Comparison of ENCODE assay signal across 17 mouse cellular contexts in genomic region chr9:57968783-57969542, GRCm38 (mm10). TPM values are rescaled to one million over a fixed set of nuclear protein-coding genes. Genes with fewer than 3 reads are reported as not detected.
DNase-seq lines count a peak whose midpoint lies in the region; ATAC-seq and TF ChIP-seq lines count a peak whose summit lies in the region.
"Had no signal": no experiment of that assay in that cellular context is flagged by ENCODE, and none has a peak within 500 bp of the region (broad histone marks: within the 10 kb centered on the region; RNA-seq: fewer than 3 reads in every experiment).

No protein-coding gene starts in this region.

- DNase-seq in heart, postnatal 25 days (ENCODE audit: low spot score), result no peak
- peak; percentile 25 for DNase-seq in thymus, adult 2 months
- no peak for DNase-seq in thymus, postnatal 25 days
- peak; percentile 49 for DNase-seq in yolk sac, embryonic 10.5 days (ENCODE audit: low spot score)
- DNase-seq in stomach, postnatal 0 days (ENCODE audit: low spot score), result no peak
- no peak for DNase-seq in gastrocnemius, postnatal 25 days
- DNase-seq: cerebellum, adult 11 months; kidney, adult 8-10 months; lung, postnatal 14 days; midbrain, embryonic 14.5 days had no signal

- no peaks in the 10 kb centered on the region for H3K9me3 ChIP-seq in heart, embryonic 16.5 days (replicated peaks; ENCODE audit: control insufficient read depth, low read length)
- no peaks in the 10 kb centered on the region for H3K9me3 ChIP-seq in stomach, postnatal 0 days (ENCODE audit: control insufficient read depth, low read length)
- H3K9me3 ChIP-seq: embryonic facial prominence, embryonic 12.5 days; hindbrain, embryonic 13.5 days; limb, embryonic 13.5 days; liver, embryonic 15.5 days had no signal

- H3K4me2 ChIP-seq in heart, embryonic 16.5 days (ENCODE audit: low read depth, low read length), result no peak overlapping the region
- no peak overlapping the region for H3K4me2 ChIP-seq in stomach, postnatal 0 days (replicated peaks; ENCODE audit: low read depth)
- H3K4me2 ChIP-seq: embryonic facial prominence, embryonic 12.5 days; hindbrain, embryonic 13.5 days; limb, embryonic 13.5 days; liver, embryonic 15.5 days had no signal

- no peak for TF ChIP-seq POLR2A in thymus, adult 2 months (IDR thresholded peaks at IDR 0.05; ENCODE audit: control insufficient read depth, extremely low read depth, insufficient read depth, low read length, poor library complexity)

- no peak for TF ChIP-seq EP300 in stomach, postnatal 0 days (optimal IDR thresholded peaks at IDR 0.05)

- intact Hi-C loops in heart, postnatal 25 days (cut with DNase I), result no loop called here

- no peak overlapping the region for H3K9ac ChIP-seq in heart, embryonic 16.5 days (ENCODE audit: low read length)
- H3K9ac ChIP-seq in stomach, postnatal 0 days (ENCODE audit: low read length), result no peak overlapping the region
- H3K9ac ChIP-seq: embryonic facial prominence, embryonic 12.5 days; hindbrain, embryonic 13.5 days; limb, embryonic 13.5 days; liver, embryonic 15.5 days had no signal

- ATAC-seq in heart, embryonic 16.5 days (replicated peaks; ENCODE audit: extremely low read depth, insufficient read depth, low FRiP score), result no peak
- no peak for ATAC-seq in stomach, postnatal 0 days (ENCODE audit: low FRiP score, low TSS enrichment)

- TF ChIP-seq CTCF in thymus, adult 2 months (IDR thresholded peaks at IDR 0.05; ENCODE audit: borderline replicate concordance, control insufficient read depth, extremely low read depth, insufficient read depth, low read length, poor library complexity), result no peak
- TF ChIP-seq CTCF in stomach, postnatal 0 days (IDR thresholded peaks at IDR 0.05; ENCODE audit: low read depth), result no peak

- H3K36me3 ChIP-seq in heart, embryonic 16.5 days (ENCODE audit: control insufficient read depth, insufficient read depth), result no peaks in the 10 kb centered on the region
- no peaks in the 10 kb centered on the region for H3K36me3 ChIP-seq in thymus, adult 2 months (ENCODE audit: control insufficient read depth, insufficient read depth, low read length)
- H3K36me3 ChIP-seq in stomach, postnatal 0 days (ENCODE audit: control insufficient read depth, insufficient read depth, low read length), result no peaks in the 10 kb centered on the region
- H3K36me3 ChIP-seq: embryonic facial prominence, embryonic 12.5 days; hindbrain, embryonic 13.5 days; limb, embryonic 13.5 days; liver, embryonic 15.5 days had no signal

- 90% methylated on average over 8 of the region's 8 CpGs for WGBS in heart, embryonic 16.5 days
- 86% methylated on average over 8 of the region's 8 CpGs for WGBS in thymus, adult 2 months
- 90% methylated on average over 8 of the region's 8 CpGs for WGBS in stomach, postnatal 0 days

- H3K27me3 ChIP-seq in heart, embryonic 16.5 days (ENCODE audit: control insufficient read depth, insufficient read depth, low read length), result no peaks in the 10 kb centered on the region
- no peaks in the 10 kb centered on the region for H3K27me3 ChIP-seq in thymus, adult 2 months (ENCODE audit: control insufficient read depth, insufficient read depth, low read length)
- no peaks in the 10 kb centered on the region for H3K27me3 ChIP-seq in stomach, postnatal 0 days (ENCODE audit: control insufficient read depth, insufficient read depth, low read length)
- H3K27me3 ChIP-seq: hindbrain, embryonic 13.5 days; limb, embryonic 13.5 days; liver, embryonic 15.5 days had no signal

- peak overlapping the region; percentile 40; the same call in 1 of the 2 replicates for H3K27ac ChIP-seq in heart, embryonic 16.5 days (ENCODE audit: low read length)
- H3K27ac ChIP-seq in thymus, adult 2 months (ENCODE audit: control insufficient read depth, insufficient read depth, low read length), result peak overlapping the region; percentile 96
- H3K27ac ChIP-seq in brown adipose tissue, adult 24 weeks (replicated peaks; ENCODE audit: low read depth, low read length), result peak overlapping the region; percentile 98
- no peak overlapping the region; the same call in 1 of the 2 replicates for H3K27ac ChIP-seq in stomach, postnatal 0 days (replicated peaks)
- H3K27ac ChIP-seq: embryonic facial prominence, embryonic 12.5 days; limb, embryonic 13.5 days; liver, embryonic 15.5 days had no signal

- peaks cover 40% of the 10 kb centered on the region for H3K4me1 ChIP-seq in heart, embryonic 16.5 days (ENCODE audit: control insufficient read depth, insufficient read depth, low read length)
- H3K4me1 ChIP-seq in thymus, adult 2 months (replicated peaks; ENCODE audit: control insufficient read depth, insufficient read depth, low read length), result peaks cover 78% of the 10 kb centered on the region
- peaks cover 71% of the 10 kb centered on the region for H3K4me1 ChIP-seq in brown adipose tissue, adult 24 weeks (ENCODE audit: control insufficient read depth, insufficient read depth, insufficient read length, low read length)
- H3K4me1 ChIP-seq in stomach, postnatal 0 days (replicated peaks; ENCODE audit: control insufficient read depth, insufficient read depth), result peaks cover 5% of the 10 kb centered on the region; the same call in 1 of the 2 replicates

- no peak overlapping the region for H3K4me3 ChIP-seq in heart, embryonic 16.5 days (ENCODE audit: low read length)
- H3K4me3 ChIP-seq in thymus, adult 2 months (ENCODE audit: control insufficient read depth, insufficient read depth, low read length), result no peak overlapping the region
- no peak overlapping the region for H3K4me3 ChIP-seq in brown adipose tissue, adult 24 weeks (ENCODE audit: insufficient read depth, low read depth, low read length)
- no peak overlapping the region for H3K4me3 ChIP-seq in stomach, postnatal 0 days (ENCODE audit: low read depth, low read length)
- H3K4me3 ChIP-seq: embryonic facial prominence, embryonic 12.5 days; hindbrain, embryonic 13.5 days; limb, embryonic 13.5 days; liver, embryonic 15.5 days had no signal

RNA-seq across cellular contexts. Expression of gene Sema7a, which starts 29.1 kb away (rescaled TPM):
- 0.60 and 1.4 TPM in 2 replicates for polyA plus RNA-seq in heart, embryonic 16.5 days (2015; fragmentation: Nextera tagmentation; extraction: Ambion mirVana)
- 10 to 100 TPM; 18.8 to 28.5 TPM for total RNA-seq in heart, postnatal 25 days (2021)
- polyA plus RNA-seq in thymus, adult 2 months (2012; rRNA removed), result 81.6 and 85.6 TPM in 2 replicates
- polyA plus RNA-seq in brown adipose tissue, adult 24 weeks (2012; ENCODE audit: insufficient read depth, insufficient read length, missing spikeins), result 2.8 and 6.0 TPM in 2 replicates
- 0.68 and 1.0 TPM in 2 replicates for polyA plus RNA-seq in stomach, postnatal 0 days (2015; fragmentation: Nextera tagmentation; extraction: Ambion mirVana)
- 1 to 10 TPM; 8.8 to 9.8 TPM for total RNA-seq in gastrocnemius, postnatal 25 days (2021)
- polyA plus RNA-seq: liver, embryonic 15.5 days had no signal

RNA-seq across cellular contexts. Expression of gene Cyp11a1, which starts 37.2 kb away (rescaled TPM):
- 0.32 and 0.33 TPM in 2 replicates for polyA plus RNA-seq in heart, embryonic 16.5 days (2015; fragmentation: Nextera tagmentation; extraction: Ambion mirVana)
- not detected for total RNA-seq in heart, postnatal 25 days (2021)
- polyA plus RNA-seq in thymus, adult 2 months (2012; rRNA removed), result 0.84 and 1.3 TPM in 2 replicates
- not detected in 2 replicates for polyA plus RNA-seq in brown adipose tissue, adult 24 weeks (2012; ENCODE audit: insufficient read depth, insufficient read length, missing spikeins)
- 0.98 and 1.0 TPM in 2 replicates for polyA plus RNA-seq in stomach, postnatal 0 days (2015; fragmentation: Nextera tagmentation; extraction: Ambion mirVana)
- under 1 TPM; 0.15 to 0.32 TPM for total RNA-seq in gastrocnemius, postnatal 25 days (2021)
- total RNA-seq: common myeloid progenitor, adult 5-6 weeks had no signal

RNA-seq across cellular contexts. Expression of gene Ubl7, which starts 58.2 kb away (rescaled TPM):
- 110 and 113 TPM in 2 replicates for polyA plus RNA-seq in heart, embryonic 16.5 days (2015; fragmentation: Nextera tagmentation; extraction: Ambion mirVana)
- 10 to 100 TPM; 70.8 to 80.1 TPM for total RNA-seq in heart, postnatal 25 days (2021)
- 182 and 201 TPM in 2 replicates for polyA plus RNA-seq in thymus, adult 2 months (2012; rRNA removed)
- 67.3 and 71.9 TPM in 2 replicates for polyA plus RNA-seq in brown adipose tissue, adult 24 weeks (2012; ENCODE audit: insufficient read depth, insufficient read length, missing spikeins)
- 93.1 and 94.6 TPM in 2 replicates for polyA plus RNA-seq in stomach, postnatal 0 days (2015; fragmentation: Nextera tagmentation; extraction: Ambion mirVana)
- total RNA-seq in gastrocnemius, postnatal 25 days (2021), result 10 to 100 TPM; 62.2 to 63.6 TPM

Comparison
In these comparisons a context has a peak if more than half of its experiments do, and no peak if none do; other contexts are left out.
1. DNase-seq: peak in thymus, adult 2 months (single experiment) and yolk sac, embryonic 10.5 days (single experiment); none in heart, postnatal 25 days (single experiment), thymus, postnatal 25 days (single experiment), stomach, postnatal 0 days (single experiment) and gastrocnemius, postnatal 25 days (single experiment).
2. RNA of gene Sema7a, which starts 29.1 kb away (polyA plus RNA-seq): 81.6 to 85.6 TPM in thymus, adult 2 months; 2.8 to 6.0 TPM in brown adipose tissue, adult 24 weeks, 0.68 to 1.0 TPM in stomach, postnatal 0 days and 0.60 to 1.4 TPM in heart, embryonic 16.5 days; every median in the first group is over 10 times any median in the second.